ENCODE assay signal across 26 mouse cellular contexts in the genomic region with DNA sequence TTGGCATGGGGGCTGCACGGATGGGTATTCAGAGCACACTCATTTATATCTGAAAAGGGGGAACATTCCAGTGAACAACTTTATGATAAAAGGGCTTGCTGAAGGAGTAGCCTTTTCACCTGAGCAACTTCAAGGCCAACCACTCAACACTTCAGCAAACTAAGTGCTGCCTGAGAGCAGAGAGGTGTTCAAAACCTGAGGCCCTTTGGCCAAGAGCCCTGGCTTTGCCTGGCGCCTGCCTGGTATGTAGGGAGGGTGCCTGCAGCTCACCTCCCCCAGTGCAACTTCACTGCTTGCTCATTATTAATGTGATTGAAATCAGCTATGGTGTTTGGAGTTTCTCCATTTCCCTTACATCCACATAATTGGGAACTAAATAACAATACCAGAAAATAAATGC. TPM values are rescaled to one million over a fixed set of nuclear protein-coding genes. Genes with fewer than 3 reads are reported as not detected.
DNase-seq lines count a peak whose midpoint lies in the region; ATAC-seq and TF ChIP-seq lines count a peak whose summit lies in the region.
"Had no signal": no experiment of that assay in that cellular context is flagged by ENCODE, and none has a peak within 500 bp of the region (broad histone marks: within the 10 kb centered on the region; RNA-seq: fewer than 3 reads in every experiment).

No protein-coding gene starts in this region.

- no peaks in the 10 kb centered on the region for H3K36me3 ChIP-seq in lung, embryonic 14.5 days (ENCODE audit: insufficient read depth)
- H3K36me3 ChIP-seq in lung, postnatal 0 days (ENCODE audit: insufficient read depth, low read length): no peaks in the 10 kb centered on the region
- H3K36me3 ChIP-seq: embryonic facial prominence, embryonic 10.5 days; embryonic facial prominence, embryonic 13.5 days; forebrain, embryonic 12.5 days; hindbrain, embryonic 12.5 days; hindbrain, embryonic 15.5 days had no signal

- ATAC-seq in lung, embryonic 14.5 days (ENCODE audit: insufficient read depth): no peak; the same call in 1 of the 2 replicates
- peak; percentile 71; the same call in 1 of the 2 replicates for ATAC-seq in lung, postnatal 0 days
- ATAC-seq: CD4-positive, CD25-positive, alpha-beta regulatory T cell, adult 4 months; forebrain, embryonic 16.5 days had no signal

- no peak for TF ChIP-seq POLR2A in lung, adult 2 months (IDR thresholded peaks at IDR 0.05; ENCODE audit: borderline replicate concordance, extremely low read depth, low read depth, low read length)

- peak; percentile 24 for DNase-seq in lung, adult 2 months
- DNase-seq in lung, embryonic 14.5 days: peak; percentile 10
- peak; percentile 19 for DNase-seq in lung, postnatal 0 days (ENCODE audit: low spot score)
- DNase-seq in lung, postnatal 36 days: peak; percentile 26
- no peak for DNase-seq in left cerebral cortex, adult 9 months (ENCODE audit: low spot score in 2 of 2)
- DNase-seq in left cerebral cortex, adult 11 months (ENCODE audit: low spot score): no peak
- DNase-seq: adrenal gland, adult 2 months; adrenal gland, postnatal 14 days; cerebellum, adult 11 months; cerebellum, adult 2 months; cerebellum, postnatal 10 days; cerebellum, postnatal 36 days; embryo, embryonic 11 days; gastrocnemius, adult 2 months; gastrocnemius, postnatal 14 days; heart, adult 11 months had no signal

- H3K4me1 ChIP-seq in lung, adult 2 months (ENCODE audit: control insufficient read depth, insufficient read depth, low read length): no peaks in the 10 kb centered on the region
- no peaks in the 10 kb centered on the region for H3K4me1 ChIP-seq in lung, embryonic 14.5 days (ENCODE audit: insufficient read depth)
- no peaks in the 10 kb centered on the region for H3K4me1 ChIP-seq in lung, postnatal 0 days (ENCODE audit: insufficient read depth, low read depth, low read length)
- H3K4me1 ChIP-seq: embryonic facial prominence, embryonic 10.5 days; embryonic facial prominence, embryonic 13.5 days; forebrain, embryonic 12.5 days; hindbrain, embryonic 12.5 days; hindbrain, embryonic 15.5 days had no signal

- no peak overlapping the region for H3K4me2 ChIP-seq in lung, embryonic 14.5 days
- no peak overlapping the region for H3K4me2 ChIP-seq in lung, postnatal 0 days (replicated peaks; ENCODE audit: low read depth, low read length)
- H3K4me2 ChIP-seq: embryonic facial prominence, embryonic 13.5 days; forebrain, embryonic 12.5 days; heart, embryonic 11.5 days; hindbrain, embryonic 12.5 days; hindbrain, embryonic 15.5 days had no signal

- H3K27ac ChIP-seq in lung, embryonic 14.5 days (ENCODE audit: low read depth): no peak overlapping the region
- no peak overlapping the region for H3K27ac ChIP-seq in lung, postnatal 0 days (ENCODE audit: low read length)
- H3K27ac ChIP-seq: embryonic facial prominence, embryonic 10.5 days; embryonic facial prominence, embryonic 13.5 days; forebrain, embryonic 12.5 days; gastrocnemius, adult 2 months; hindbrain, embryonic 12.5 days; hindbrain, embryonic 15.5 days had no signal

- H3K9me3 ChIP-seq in lung, embryonic 14.5 days (ENCODE audit: low read depth, low read length): no peaks in the 10 kb centered on the region
- H3K9me3 ChIP-seq in lung, postnatal 0 days (ENCODE audit: low read length): no peaks in the 10 kb centered on the region
- H3K9me3 ChIP-seq: embryonic facial prominence, embryonic 10.5 days; embryonic facial prominence, embryonic 13.5 days; forebrain, embryonic 12.5 days; hindbrain, embryonic 12.5 days; hindbrain, embryonic 15.5 days had no signal

- H3K27me3 ChIP-seq in lung, embryonic 14.5 days (ENCODE audit: insufficient read depth, low read length): no peaks in the 10 kb centered on the region; the same call in 1 of the 2 replicates
- no peaks in the 10 kb centered on the region for H3K27me3 ChIP-seq in lung, postnatal 0 days (replicated peaks; ENCODE audit: insufficient read depth, low read length)
- H3K27me3 ChIP-seq: hindbrain, embryonic 15.5 days had no signal

- H3K4me3 ChIP-seq in lung, adult 2 months (replicated peaks; ENCODE audit: extremely low read depth, low read depth, low read length): no peak overlapping the region
- H3K4me3 ChIP-seq in lung, embryonic 14.5 days (ENCODE audit: low read depth, low read length): no peak overlapping the region
- H3K4me3 ChIP-seq in lung, postnatal 0 days (ENCODE audit: low read depth, low read length): no peak overlapping the region
- H3K4me3 ChIP-seq: embryonic facial prominence, embryonic 10.5 days; embryonic facial prominence, embryonic 13.5 days; erythroblast, embryonic 14.5 days; forebrain, embryonic 12.5 days; gastrocnemius, adult 2 months; hindbrain, embryonic 12.5 days; hindbrain, embryonic 15.5 days had no signal

- TF ChIP-seq EP300 in lung, postnatal 0 days (IDR thresholded peaks at IDR 0.05): no peak

- TF ChIP-seq CTCF in lung, adult 2 months (IDR thresholded peaks at IDR 0.05; ENCODE audit: insufficient read depth, low read length): no peak
- TF ChIP-seq CTCF in lung, embryonic 14.5 days (IDR thresholded peaks at IDR 0.05; ENCODE audit: low read depth): no peak
- no peak for TF ChIP-seq CTCF in lung, postnatal 0 days (IDR thresholded peaks at IDR 0.05)

- WGBS in lung, adult 2 months: 71% methylated on average over 2 of the region's 2 CpGs
- 58% methylated on average over 2 of the region's 2 CpGs for WGBS in lung, embryonic 14.5 days
- 53% methylated on average over 2 of the region's 2 CpGs for WGBS in lung, postnatal 0 days

- no peak overlapping the region for H3K9ac ChIP-seq in lung, embryonic 14.5 days
- no peak overlapping the region for H3K9ac ChIP-seq in lung, postnatal 0 days (replicated peaks; ENCODE audit: low read depth)
- H3K9ac ChIP-seq: embryonic facial prominence, embryonic 13.5 days; forebrain, embryonic 12.5 days; hindbrain, embryonic 12.5 days; hindbrain, embryonic 15.5 days had no signal

RNA-seq across cellular contexts. Expression of gene Tceanc, which starts 28.1 kb away (rescaled TPM):
- 0.86 and 1.4 TPM in 2 replicates for polyA plus RNA-seq in lung, adult 2 months (2012; rRNA removed)
- 7.1 and 7.4 TPM in 2 replicates for polyA plus RNA-seq in lung, embryonic 14.5 days (2014; fragmentation: Nextera tagmentation; extraction: Ambion mirVana)
- 10.1 and 11.5 TPM in 2 replicates for polyA plus RNA-seq in lung, postnatal 0 days (2015; fragmentation: Nextera tagmentation; extraction: Ambion mirVana)

RNA-seq across cellular contexts. Expression of gene Egfl6, which starts 39.0 kb away (rescaled TPM):
- polyA plus RNA-seq in lung, adult 2 months (2012; rRNA removed): 20.7 and 27.4 TPM in 2 replicates
- polyA plus RNA-seq in lung, embryonic 14.5 days (2014; fragmentation: Nextera tagmentation; extraction: Ambion mirVana): 36.1 and 39.2 TPM in 2 replicates
- polyA plus RNA-seq in lung, postnatal 0 days (2015; fragmentation: Nextera tagmentation; extraction: Ambion mirVana): 68.7 and 80.7 TPM in 2 replicates
- polyA plus RNA-seq: C2C12; CD4-positive, CD25-positive, alpha-beta regulatory T cell, adult 4 months; erythroblast, embryonic 14.5 days had no signal

Comparison
In these comparisons a context has a peak if more than half of its experiments do, and no peak if none do; other contexts are left out.
1. DNase-seq: peak in lung, adult 2 months (single experiment), lung, embryonic 14.5 days (single experiment), lung, postnatal 0 days (single experiment) and lung, postnatal 36 days (single experiment); none in left cerebral cortex, adult 9 months (0 of 2) and left cerebral cortex, adult 11 months (single experiment).